Mouse (Mus musculus): ENCODE data around the gene Gm4969. TPM values are rescaled to one million over a fixed set of nuclear protein-coding genes. Genes with fewer than 3 reads are reported as not detected.

Gene Gm4969
- polyA plus RNA-seq (2014; fragmentation: Nextera tagmentation; extraction: Ambion mirVana), result 6.7 and 7.7 TPM in 2 replicates

DNA sequence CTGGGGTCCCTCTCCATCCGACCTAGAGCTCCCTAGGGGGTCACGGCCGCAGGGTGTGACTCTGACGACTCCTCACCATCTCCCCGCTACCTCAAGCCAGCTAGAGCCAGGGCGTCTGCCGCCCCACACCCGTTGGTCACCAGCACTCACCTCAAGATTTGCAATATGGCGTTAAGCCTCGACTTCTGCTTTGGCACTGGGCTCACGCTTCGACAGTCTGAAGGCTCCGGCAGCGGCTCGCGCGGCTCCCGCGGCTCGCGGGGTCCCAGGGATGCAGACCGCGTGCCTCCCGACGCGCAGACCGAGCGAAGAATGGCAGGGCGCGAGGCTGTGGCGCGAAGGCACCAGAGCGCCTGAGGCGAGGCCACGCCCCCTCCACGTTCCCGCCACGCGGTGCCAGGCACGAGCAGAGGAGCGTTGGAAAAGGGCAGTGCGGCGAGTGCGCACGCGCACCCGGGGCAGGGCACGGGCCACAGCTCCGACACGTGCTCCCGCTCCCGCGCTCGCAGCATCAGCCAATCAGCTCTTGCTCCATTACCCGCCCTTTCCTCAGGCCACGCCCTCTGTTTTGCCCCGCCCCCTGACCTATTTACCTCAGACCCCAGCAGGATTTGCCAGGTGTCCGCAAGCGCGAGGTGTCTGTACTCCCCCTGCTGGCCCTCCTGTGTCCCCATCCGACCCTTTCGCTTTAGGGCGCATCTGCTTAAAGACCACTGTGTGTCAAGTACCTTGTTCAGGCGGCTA, at the start of gene Gm4969:
Gm4969 (minus strand) TSS at position 341 of the 744 bp plus-strand sequence.
- peak within 1 kb of the TSS; percentile 13; the same call in 1 of the 2 replicates for H3K9ac ChIP-seq
- 20% methylated on average over 57 of the region's 64 CpGs for WGBS
- peak within 1 kb of the TSS; percentile 27 for H3K4me3 ChIP-seq (replicated peaks; ENCODE audit: low read length)
- DNase-seq (ENCODE audit: low spot score) (peak; percentile 70), ATAC-seq (ENCODE audit: low FRiP score) (peak; percentile 61)
- 0 out of 2 replicates have a peak, but pooled peaks cover 3% of the 10 kb centered on the region for H3K9me3 ChIP-seq (ENCODE audit: control insufficient read depth, low read length)
- H3K4me2 ChIP-seq (replicated peaks), result peak within 1 kb of the TSS; percentile 49
- H3K36me3 ChIP-seq (replicated peaks; ENCODE audit: control insufficient read depth, insufficient read depth), result no peaks in the 10 kb centered on the region
- H3K27me3 ChIP-seq (ENCODE audit: control insufficient read depth, insufficient read depth, low read length), result no peaks in the 10 kb centered on the region
- H3K27ac ChIP-seq, result no peak within 1 kb of the TSS
- peaks cover 11% of the 10 kb centered on the region for H3K4me1 ChIP-seq (replicated peaks; ENCODE audit: control insufficient read depth, insufficient read depth, low read length)

DNA sequence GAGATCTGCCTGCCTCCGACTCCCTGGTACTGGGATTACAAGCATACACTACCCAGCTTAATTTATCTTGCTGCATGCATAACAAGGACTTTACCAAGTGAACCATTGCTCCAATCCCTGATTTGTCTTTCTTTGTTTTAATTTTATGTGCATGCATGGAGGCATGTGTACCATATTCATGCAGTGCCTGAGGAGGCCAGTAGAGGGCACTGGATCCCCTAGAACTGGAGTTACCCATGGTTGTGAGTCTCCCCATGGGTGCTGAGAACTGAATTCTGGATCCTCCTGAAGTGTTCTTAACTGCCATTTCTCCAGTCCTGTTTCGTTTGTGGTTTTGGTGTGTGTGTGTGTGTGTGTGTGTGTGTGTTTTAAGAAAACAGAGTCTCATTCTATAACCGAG, 48.8 kb upstream of the Gm4969 start:
- Histone ChIP-seq H3K4me1 (replicated peaks; ENCODE audit: control insufficient read depth, insufficient read depth, low read length) (peaks cover 20% of the 10 kb centered on the region), H3K4me3 (replicated peaks; ENCODE audit: low read length) (no peak overlapping the region), H3K9ac (no peak overlapping the region), H3K9me3 (ENCODE audit: control insufficient read depth, low read length) (no peaks in the 10 kb centered on the region), H3K36me3 (replicated peaks; ENCODE audit: control insufficient read depth, insufficient read depth) (no peaks in the 10 kb centered on the region), H3K27ac (no peak overlapping the region), H3K27me3 (ENCODE audit: control insufficient read depth, insufficient read depth, low read length) (peaks cover 29% of the 10 kb centered on the region), H3K4me2 (replicated peaks) (no peak overlapping the region)
- peak; percentile 20 for DNase-seq (ENCODE audit: low spot score)
- WGBS, result 94% methylated on average over 3 of the region's 3 CpGs
- ATAC-seq (ENCODE audit: low FRiP score), result no peak

DNA sequence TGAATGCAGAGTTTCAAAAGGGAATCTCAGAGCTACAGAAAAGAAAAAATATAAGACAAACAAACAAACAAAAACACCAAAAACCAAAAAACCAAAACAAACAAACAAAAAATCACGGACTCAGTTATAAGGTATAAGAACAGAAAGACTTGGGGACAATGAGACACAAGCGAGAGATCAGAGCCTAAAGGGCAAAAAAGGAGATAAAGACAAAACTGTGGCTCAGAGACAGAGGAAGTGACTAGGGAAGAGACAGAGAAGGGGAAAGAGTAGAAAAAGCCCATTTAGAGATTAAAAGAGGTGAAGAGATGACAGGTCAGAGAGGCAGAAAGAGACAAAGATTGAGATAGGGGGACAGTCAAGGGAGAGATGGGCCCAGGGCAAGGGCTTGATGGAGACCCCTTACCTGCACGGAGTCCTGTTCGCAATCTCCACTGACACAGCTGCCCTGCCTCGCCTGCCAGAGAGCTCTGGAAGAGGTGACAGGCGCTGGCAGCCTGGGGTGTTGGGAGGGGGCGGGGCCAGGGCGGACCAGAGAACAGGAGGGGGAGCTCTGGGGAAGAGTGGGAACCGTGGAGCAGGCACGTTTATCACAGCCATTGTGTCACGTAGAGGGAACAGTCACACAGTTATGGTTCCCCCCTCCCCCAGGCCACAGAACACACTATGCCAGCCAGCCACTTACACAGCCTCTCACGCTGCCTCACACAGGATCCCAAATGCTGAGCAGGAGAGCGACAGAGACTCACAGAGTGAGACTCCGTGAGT, 47.7 kb upstream of the Gm4969 start, which contains the start of gene Gipr:
Gipr (minus strand) TSS at position 472 of the 768 bp plus-strand sequence.
- H3K9me3 ChIP-seq (ENCODE audit: control insufficient read depth, low read length), result no peaks in the 10 kb centered on the region
- peak within 1 kb of the TSS; percentile 36 for H3K4me2 ChIP-seq (replicated peaks)
- ATAC-seq (ENCODE audit: low FRiP score) (peak; percentile 29; the same call in 1 of the 2 replicates), DNase-seq (ENCODE audit: low spot score) (peak; percentile 23)
- H3K36me3 ChIP-seq (replicated peaks; ENCODE audit: control insufficient read depth, insufficient read depth), result no peaks in the 10 kb centered on the region
- H3K4me1 ChIP-seq (replicated peaks; ENCODE audit: control insufficient read depth, insufficient read depth, low read length), result peaks cover 15% of the 10 kb centered on the region; the same call in 1 of the 2 replicates
- WGBS, result 14% methylated on average over 14 of the region's 14 CpGs
- 0 out of 2 replicates have a peak within 1 kb of the TSS, but pooled peaks have one; percentile 22 for H3K9ac ChIP-seq
- H3K27me3 ChIP-seq (ENCODE audit: control insufficient read depth, insufficient read depth, low read length), result peaks cover 30% of the 10 kb centered on the region
- H3K4me3 ChIP-seq (replicated peaks; ENCODE audit: low read length), result no peak within 1 kb of the TSS
- H3K27ac ChIP-seq, result no peak within 1 kb of the TSS

DNA sequence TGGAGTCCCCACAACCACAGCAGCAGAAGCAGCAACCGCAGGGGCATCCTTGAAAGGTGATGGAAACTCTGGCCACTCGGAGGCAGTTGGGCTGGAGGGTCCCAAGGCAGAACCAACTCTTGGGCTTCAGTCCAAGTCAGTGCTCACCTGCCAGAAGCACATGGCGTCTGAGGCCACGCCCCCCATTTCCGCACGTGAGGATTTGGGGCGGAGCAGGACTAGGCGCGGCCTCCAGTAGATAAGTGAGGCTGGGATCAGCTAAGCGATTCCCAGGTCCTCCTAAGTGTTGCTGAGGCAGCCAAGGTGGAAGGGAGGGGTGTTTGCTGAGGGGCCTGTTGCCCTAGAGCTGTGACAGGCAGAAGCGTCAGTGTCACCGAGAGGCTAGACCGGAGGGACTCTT, 46.8 kb upstream of the Gm4969 start:
- DNase-seq (ENCODE audit: low spot score) (peak; percentile 24), ATAC-seq (ENCODE audit: low FRiP score) (no peak)
- Histone ChIP-seq H3K4me3 (replicated peaks; ENCODE audit: low read length) (no peak overlapping the region), H3K36me3 (replicated peaks; ENCODE audit: control insufficient read depth, insufficient read depth) (no peaks in the 10 kb centered on the region), H3K27ac (no peak overlapping the region), H3K4me1 (replicated peaks; ENCODE audit: control insufficient read depth, insufficient read depth, low read length) (peaks cover 20% of the 10 kb centered on the region; the same call in 1 of the 2 replicates), H3K9ac (no peak overlapping the region), H3K27me3 (ENCODE audit: control insufficient read depth, insufficient read depth, low read length) (peaks cover 38% of the 10 kb centered on the region), H3K9me3 (ENCODE audit: control insufficient read depth, low read length) (no peaks in the 10 kb centered on the region), H3K4me2 (replicated peaks) (no peak overlapping the region)
- WGBS, result 3% methylated on average over 13 of the region's 13 CpGs

DNA sequence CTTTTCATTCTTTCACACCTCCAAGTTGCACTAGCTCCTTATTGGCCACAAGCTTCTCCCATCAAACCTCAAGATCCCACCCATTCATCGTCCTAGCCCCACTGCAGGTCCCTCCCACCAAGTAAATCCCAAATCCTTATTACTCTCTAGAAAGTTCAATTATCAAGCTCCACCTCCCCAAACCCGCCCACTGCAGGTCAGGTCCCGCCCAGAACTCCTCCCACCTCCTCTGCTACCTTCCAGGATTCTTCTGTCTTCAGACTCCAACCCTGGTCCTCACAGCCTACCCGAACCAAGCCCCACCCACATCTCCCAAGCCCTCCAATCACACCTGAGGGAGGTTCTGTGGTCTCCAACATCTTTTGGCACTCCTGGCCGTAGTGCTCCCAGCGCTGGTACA, 46.0 kb upstream of the Gm4969 start:
- ATAC-seq (ENCODE audit: low FRiP score) (no peak), DNase-seq (ENCODE audit: low spot score) (peak; percentile 22)
- Histone ChIP-seq H3K9me3 (ENCODE audit: control insufficient read depth, low read length) (no peaks in the 10 kb centered on the region), H3K9ac (no peak overlapping the region), H3K27me3 (ENCODE audit: control insufficient read depth, insufficient read depth, low read length) (peaks cover 45% of the 10 kb centered on the region), H3K4me1 (replicated peaks; ENCODE audit: control insufficient read depth, insufficient read depth, low read length) (peaks cover 24% of the 10 kb centered on the region; the same call in 1 of the 2 replicates), H3K4me2 (replicated peaks) (0 out of 2 replicates have a peak overlapping the region, but pooled peaks have one; percentile 1), H3K36me3 (replicated peaks; ENCODE audit: control insufficient read depth, insufficient read depth) (no peaks in the 10 kb centered on the region), H3K27ac (no peak overlapping the region), H3K4me3 (replicated peaks; ENCODE audit: low read length) (no peak overlapping the region)
- WGBS, result 0% methylated on average over 6 of the region's 6 CpGs

DNA sequence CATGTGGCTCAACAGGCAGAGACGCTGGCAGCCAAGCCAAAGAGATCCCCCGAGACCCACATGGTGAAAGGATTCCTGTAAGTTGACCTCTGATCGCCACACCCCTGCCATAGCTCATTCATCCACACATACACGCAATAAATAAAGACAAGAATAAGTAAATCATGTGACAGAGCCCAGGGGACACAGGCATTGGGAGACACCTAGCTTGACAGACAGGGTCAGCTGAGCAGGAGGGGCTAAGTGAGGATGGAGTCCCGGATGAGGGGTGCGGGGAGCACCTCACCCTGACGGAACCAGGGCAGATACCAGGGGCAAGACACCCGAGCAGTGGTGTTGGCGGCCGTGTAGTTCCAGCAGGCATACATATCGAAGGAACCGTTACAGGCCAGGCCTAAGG, 45.6 kb upstream of the Gm4969 start:
- Histone ChIP-seq H3K27me3 (ENCODE audit: control insufficient read depth, insufficient read depth, low read length) (peaks cover 45% of the 10 kb centered on the region), H3K4me2 (replicated peaks) (0 out of 2 replicates have a peak overlapping the region, but pooled peaks have one; percentile 1), H3K4me3 (replicated peaks; ENCODE audit: low read length) (no peak overlapping the region), H3K36me3 (replicated peaks; ENCODE audit: control insufficient read depth, insufficient read depth) (no peaks in the 10 kb centered on the region), H3K4me1 (replicated peaks; ENCODE audit: control insufficient read depth, insufficient read depth, low read length) (peaks cover 24% of the 10 kb centered on the region; the same call in 1 of the 2 replicates), H3K9ac (no peak overlapping the region), H3K27ac (no peak overlapping the region), H3K9me3 (ENCODE audit: control insufficient read depth, low read length) (no peaks in the 10 kb centered on the region)
- ATAC-seq (ENCODE audit: low FRiP score) (no peak), DNase-seq (ENCODE audit: low spot score) (no peak)
- 28% methylated on average over 12 of the region's 12 CpGs for WGBS

DNA sequence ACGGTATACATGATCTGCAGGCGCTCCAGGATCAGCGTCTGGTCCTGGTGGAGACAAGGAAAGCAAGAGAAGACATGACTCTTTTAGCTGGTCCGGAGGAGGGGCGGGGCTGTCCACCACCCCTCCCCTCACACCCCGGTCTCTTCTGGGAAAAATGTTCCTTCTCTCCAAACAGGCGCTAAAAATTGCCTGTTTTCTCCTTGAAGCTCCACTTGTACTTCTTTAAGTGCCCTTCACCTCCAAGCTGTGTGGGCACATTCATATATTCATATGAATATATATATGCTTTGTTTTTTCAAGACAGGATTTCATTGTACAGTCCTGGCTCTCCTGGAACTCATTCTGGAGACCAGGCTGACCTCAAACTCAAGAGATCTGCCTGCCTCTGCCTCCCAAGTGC, 44.8 kb upstream of the Gm4969 start:
- H3K9me3 ChIP-seq (ENCODE audit: control insufficient read depth, low read length), result no peaks in the 10 kb centered on the region
- no peak overlapping the region for H3K4me3 ChIP-seq (replicated peaks; ENCODE audit: low read length)
- WGBS, result 85% methylated on average over 7 of the region's 7 CpGs
- H3K27me3 ChIP-seq (ENCODE audit: control insufficient read depth, insufficient read depth, low read length), result peaks cover 45% of the 10 kb centered on the region
- no peak for DNase-seq (ENCODE audit: low spot score)
- H3K4me2 ChIP-seq (replicated peaks), result no peak overlapping the region
- H3K9ac ChIP-seq, result no peak overlapping the region
- H3K27ac ChIP-seq, result no peak overlapping the region
- H3K36me3 ChIP-seq (replicated peaks; ENCODE audit: control insufficient read depth, insufficient read depth), result no peaks in the 10 kb centered on the region
- peaks cover 24% of the 10 kb centered on the region; the same call in 1 of the 2 replicates for H3K4me1 ChIP-seq (replicated peaks; ENCODE audit: control insufficient read depth, insufficient read depth, low read length)
- ATAC-seq (ENCODE audit: low FRiP score), result no peak

DNA sequence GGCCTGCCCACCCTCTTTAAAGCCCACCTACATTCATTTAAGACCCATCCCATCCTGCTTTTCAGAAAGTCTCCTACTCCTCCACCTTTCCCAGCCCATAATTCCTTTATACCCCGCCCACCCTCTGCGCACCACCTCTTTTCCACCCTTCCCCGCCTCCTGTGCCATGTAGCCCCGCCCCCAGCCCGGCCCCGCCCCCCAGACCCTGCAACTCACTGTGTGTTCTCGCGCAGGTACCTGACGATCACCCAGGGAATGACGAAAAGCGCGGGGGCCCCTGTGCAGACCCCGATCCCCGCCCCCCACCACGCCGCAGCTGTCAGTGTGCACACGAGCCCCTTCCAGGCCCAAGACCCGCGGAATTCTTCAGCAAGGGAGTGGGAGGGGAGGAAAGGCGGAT, 41.9 kb upstream of the Gm4969 start:
- H3K9ac ChIP-seq, result peak overlapping the region; percentile 58
- under 1% methylated on average over 19 of the region's 20 CpGs for WGBS
- H3K27ac ChIP-seq, result no peak overlapping the region
- H3K36me3 ChIP-seq (replicated peaks; ENCODE audit: control insufficient read depth, insufficient read depth), result peaks cover 1% of the 10 kb centered on the region; the same call in 1 of the 2 replicates
- peaks cover 17% of the 10 kb centered on the region; the same call in 1 of the 2 replicates for H3K4me1 ChIP-seq (replicated peaks; ENCODE audit: control insufficient read depth, insufficient read depth, low read length)
- DNase-seq (ENCODE audit: low spot score) (peak; percentile 25), ATAC-seq (ENCODE audit: low FRiP score) (peak; percentile 26; the same call in 1 of the 2 replicates)
- no peaks in the 10 kb centered on the region for H3K9me3 ChIP-seq (ENCODE audit: control insufficient read depth, low read length)
- peak overlapping the region; percentile 32 for H3K4me3 ChIP-seq (replicated peaks; ENCODE audit: low read length)
- peaks cover 38% of the 10 kb centered on the region for H3K27me3 ChIP-seq (ENCODE audit: control insufficient read depth, insufficient read depth, low read length)
- peak overlapping the region; percentile 55 for H3K4me2 ChIP-seq (replicated peaks)

DNA sequence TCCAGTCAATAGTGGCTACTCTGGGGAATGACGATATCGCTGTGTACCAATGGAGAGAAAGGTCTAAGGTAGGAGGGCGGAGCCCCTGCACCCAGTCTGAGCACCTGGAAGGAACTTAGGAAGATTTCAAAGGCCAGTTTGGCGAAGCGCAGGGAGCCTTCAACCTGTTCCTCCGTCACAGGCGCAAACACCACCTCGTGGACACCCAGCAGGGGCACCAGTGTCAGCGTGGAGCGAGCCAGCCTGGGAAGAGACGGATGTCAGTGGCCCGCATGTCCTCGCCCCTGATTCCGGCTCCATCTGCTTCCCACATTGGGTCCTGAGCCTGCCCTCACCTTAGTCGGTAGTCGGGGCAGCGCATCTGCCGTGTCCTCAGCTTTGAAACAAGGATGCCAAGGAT, 41.2 kb upstream of the Gm4969 start:
- H3K36me3 ChIP-seq (replicated peaks; ENCODE audit: control insufficient read depth, insufficient read depth), result peaks cover 8% of the 10 kb centered on the region; the same call in 1 of the 2 replicates
- H3K9me3 ChIP-seq (ENCODE audit: control insufficient read depth, low read length), result no peaks in the 10 kb centered on the region
- 15% methylated on average over 18 of the region's 18 CpGs for WGBS
- H3K27me3 ChIP-seq (ENCODE audit: control insufficient read depth, insufficient read depth, low read length), result peaks cover 31% of the 10 kb centered on the region
- DNase-seq (ENCODE audit: low spot score), result no peak
- peaks cover 11% of the 10 kb centered on the region; the same call in 1 of the 2 replicates for H3K4me1 ChIP-seq (replicated peaks; ENCODE audit: control insufficient read depth, insufficient read depth, low read length)
- no peak for ATAC-seq (ENCODE audit: low FRiP score)
- H3K4me2 ChIP-seq (replicated peaks), result peak overlapping the region; percentile 55
- peak overlapping the region; percentile 32; the same call in 1 of the 2 replicates for H3K4me3 ChIP-seq (replicated peaks; ENCODE audit: low read length)
- no peak overlapping the region for H3K9ac ChIP-seq
- H3K27ac ChIP-seq, result no peak overlapping the region
